Mouse (Mus musculus) limb, embryonic 13.5 days (tissue): ENCODE measurements around the gene Ccdc177. TPM values are rescaled to one million over a fixed set of nuclear protein-coding genes. Genes with fewer than 3 reads are reported as not detected.
A peak's percentile ranks its signal among the peaks of the same experiment; 100 is the strongest.

Experiments
- ATAC-seq: fragments of 200-750 bp; cut with Nextera tagmentation; 2 replicates; pipeline ENCODE4 v1.8.0; 2017; ENCODE audit warnings: low read depth, moderate number of reproducible peaks, moderate TSS enrichment; ENCODE audit not compliant: low FRiP score
- H3K27ac ChIP-seq: fragments of 300-500 bp; sonication (generic); 2 replicates; pipeline ENCODE4 v1.5.1; 2015; ENCODE audit warnings: inconsistent platforms, mild to moderate bottlenecking, moderate library complexity
- H3K27me3 ChIP-seq: fragments of 300-500 bp; sonication (generic); 2 replicates; pipeline ENCODE4 v1.6.1; 2015; ENCODE audit warnings: mild to moderate bottlenecking, inconsistent platforms
- H3K36me3 ChIP-seq: fragments of 300-500 bp; sonication (generic); 2 replicates; pipeline ENCODE4 v1.6.1; 2015; ENCODE audit warnings: inconsistent platforms, mild to moderate bottlenecking, moderate library complexity
- H3K4me1 ChIP-seq: fragments of 300-500 bp; sonication (generic); 2 replicates; pipeline ENCODE4 v1.6.1; 2015; ENCODE audit warnings: inconsistent platforms
- H3K4me2 ChIP-seq: fragments of 300-500 bp; sonication (generic); replicated peaks from 2 replicates; pipeline ENCODE4 v1.6.1; 2015; ENCODE audit warnings: inconsistent platforms, mild to moderate bottlenecking, moderate library complexity
- H3K4me3 ChIP-seq: fragments of 300-500 bp; sonication (generic); 2 replicates; pipeline ENCODE4 v1.5.1; 2015; ENCODE audit warnings: moderate library complexity, mild to moderate bottlenecking, inconsistent platforms
- H3K9ac ChIP-seq: fragments of 300-500 bp; sonication (generic); 2 replicates; pipeline ENCODE4 v1.6.1; 2015; ENCODE audit warnings: mild to moderate bottlenecking, inconsistent platforms
- H3K9me3 ChIP-seq: fragments of 300-500 bp; sonication (generic); 2 replicates; pipeline ENCODE4 v1.6.1; 2016; ENCODE audit warnings: inconsistent platforms
- WGBS: fragments of 180-500 bp; shearing (Covaris S2); methylation state at CpG from one replicate; pipeline ENCODE4 v1.1.7; 2015; 5-methylcytosine and 5-hydroxymethylcytosine counted together
- polyA plus RNA-seq: library from polyadenylated mRNA; unstranded; fragments of >200 nt; fragmentation: Nextera tagmentation; extraction: Ambion mirVana; gene quantifications from 2 replicates; pipeline ENCODE4 v1.2.1, GENCODE M21; 2015

Gene Ccdc177
- polyA plus RNA-seq, 1 experiment from 2014 or later: 0.06 TPM

DNA sequence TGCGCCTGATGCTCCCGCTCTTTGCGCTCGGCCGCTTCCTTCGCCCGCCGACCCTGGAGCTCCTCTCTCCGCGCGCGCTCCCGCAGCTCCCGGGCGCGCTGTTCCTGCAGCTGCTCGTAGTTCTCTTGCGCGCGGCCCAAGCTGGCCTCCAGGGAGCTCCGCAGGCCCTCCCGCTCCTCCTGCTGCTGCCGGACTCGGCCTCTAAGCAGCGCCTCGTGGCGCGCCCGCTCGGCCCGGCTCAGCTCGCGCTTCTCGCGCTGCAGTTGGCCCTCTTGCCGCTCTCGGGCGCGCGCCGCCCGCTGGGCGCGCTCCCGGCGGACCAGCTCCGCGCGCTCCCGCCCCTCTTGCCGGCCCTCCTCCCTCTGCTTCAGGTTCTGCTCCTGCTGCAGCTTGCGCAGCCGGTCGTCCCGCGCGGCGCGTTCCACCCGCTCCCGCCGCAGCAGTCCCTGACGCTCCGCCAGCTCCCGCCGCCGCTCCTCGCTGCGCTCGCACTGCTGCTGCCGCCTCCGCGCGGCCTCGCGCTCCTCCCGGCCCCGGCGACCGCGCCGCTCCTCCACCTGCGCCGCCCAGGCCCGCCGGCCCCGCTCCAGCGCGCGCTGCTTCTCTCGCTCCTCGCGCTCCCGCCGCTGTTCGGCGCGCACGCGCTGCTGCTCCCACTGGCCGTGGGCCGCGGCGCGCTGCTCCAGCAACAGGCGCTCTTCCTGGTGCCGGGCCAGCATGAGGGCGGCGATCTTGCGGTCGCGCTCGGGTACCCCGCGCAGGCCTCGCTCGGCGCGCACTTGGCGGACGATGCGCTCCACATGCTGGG lies 2.5 kb downstream of the Ccdc177 start:
- H3K4me3 ChIP-seq: peak overlapping the region; percentile 64
- peak; percentile 79 for ATAC-seq
- under 1% methylated on average over 119 of the region's 122 CpGs for WGBS
- H3K9ac ChIP-seq: peak overlapping the region; percentile 64
- H3K27me3 ChIP-seq: peaks cover 78% of the 10 kb centered on the region
- peak overlapping the region; percentile 98 for H3K4me2 ChIP-seq
- no peaks in the 10 kb centered on the region for H3K9me3 ChIP-seq
- no peak overlapping the region for H3K27ac ChIP-seq
- H3K36me3 ChIP-seq: no peaks in the 10 kb centered on the region
- H3K4me1 ChIP-seq: peaks cover 28% of the 10 kb centered on the region

DNA sequence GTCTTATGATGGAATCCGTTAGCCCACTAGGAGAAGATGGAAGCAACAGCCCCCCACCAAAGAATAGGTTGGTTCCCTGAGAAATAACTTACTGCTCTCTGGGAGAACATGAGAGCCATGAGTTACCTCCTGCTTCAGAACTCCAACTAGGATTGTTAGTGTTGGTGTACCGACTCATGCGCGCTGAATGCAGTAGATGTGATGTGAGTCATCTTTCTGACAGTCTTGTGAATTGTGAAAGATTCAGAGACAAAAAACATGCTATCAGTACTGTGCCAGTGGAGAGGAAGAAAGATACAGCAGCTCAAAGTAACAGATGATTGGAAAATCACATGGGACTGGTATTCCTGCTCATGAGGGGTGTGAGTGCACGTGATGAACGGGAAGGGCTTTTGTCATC lies 8.9 kb downstream of the Ccdc177 start:
- Histone ChIP-seq H3K9ac (no peak overlapping the region), H3K27me3 (peaks cover 46% of the 10 kb centered on the region), H3K4me1 (no peaks in the 10 kb centered on the region), H3K27ac (no peak overlapping the region), H3K36me3 (no peaks in the 10 kb centered on the region), H3K9me3 (no peaks in the 10 kb centered on the region), H3K4me3 (no peak overlapping the region), H3K4me2 (no peak overlapping the region)
- ATAC-seq: no peak
- WGBS: 88% methylated on average over 6 of the region's 6 CpGs

DNA sequence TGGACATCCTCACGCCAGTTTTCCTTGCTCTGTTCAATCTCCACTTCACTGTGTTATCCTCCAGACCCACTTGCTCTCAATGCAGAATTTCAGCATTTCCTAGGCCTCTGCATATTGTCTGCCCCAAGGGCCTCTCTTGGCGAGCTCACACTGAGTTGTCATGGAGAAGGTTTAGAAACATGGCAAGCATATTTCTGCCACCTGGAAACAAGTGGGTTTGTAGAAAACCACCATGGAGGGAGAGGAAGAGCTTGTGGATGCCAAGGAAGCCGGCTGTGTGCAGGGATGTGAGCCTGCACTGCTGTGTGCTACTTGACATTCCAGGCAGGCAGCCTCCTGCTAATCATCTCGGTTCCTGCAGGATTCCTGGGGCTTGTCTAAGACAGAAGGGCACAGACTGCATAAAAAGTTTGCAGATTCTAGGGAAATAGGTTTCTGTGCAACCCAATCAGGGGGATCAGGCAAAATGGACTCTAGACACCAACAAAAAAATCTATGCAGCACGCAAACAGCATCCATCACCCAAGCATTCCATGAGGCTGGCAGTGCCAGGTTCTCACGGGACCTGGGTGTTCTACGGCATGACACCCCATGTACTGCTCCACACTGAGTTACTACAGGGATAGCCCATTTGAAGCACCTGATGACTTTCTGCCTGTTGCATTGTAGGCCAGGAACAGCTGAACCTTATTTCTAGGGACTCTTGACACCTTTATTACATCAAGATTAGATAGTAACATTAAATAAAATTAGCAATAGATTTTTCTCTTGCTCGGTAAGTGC lies 14.3 kb downstream of the Ccdc177 start:
- Histone ChIP-seq H3K4me1 (no peaks in the 10 kb centered on the region), H3K27ac (no peak overlapping the region), H3K9ac (no peak overlapping the region), H3K27me3 (peaks cover 22% of the 10 kb centered on the region), H3K36me3 (no peaks in the 10 kb centered on the region), H3K4me2 (no peak overlapping the region), H3K4me3 (no peak overlapping the region), H3K9me3 (no peaks in the 10 kb centered on the region)
- ATAC-seq: no peak
- 57% methylated on average over 8 of the region's 8 CpGs for WGBS

DNA sequence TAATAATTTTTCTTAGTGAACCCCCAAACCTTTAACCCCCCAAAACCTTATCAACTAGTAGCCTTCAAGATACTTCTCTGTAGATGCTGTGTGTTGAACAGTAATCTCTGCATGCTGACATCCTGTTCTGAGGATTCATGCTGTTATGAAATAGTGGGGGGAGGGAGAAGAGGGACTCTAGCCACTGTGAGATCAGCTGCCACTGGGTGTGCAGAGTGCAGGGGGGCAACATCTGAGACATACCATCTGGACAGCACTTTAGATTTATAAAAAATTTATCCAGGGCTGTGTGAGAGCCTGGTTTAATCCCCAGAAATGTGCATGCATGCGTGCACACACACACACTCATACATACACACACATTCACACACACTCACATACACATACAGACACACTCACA lies 15.9 kb downstream of the Ccdc177 start:
- ATAC-seq: no peak
- Histone ChIP-seq H3K4me1 (no peaks in the 10 kb centered on the region), H3K4me2 (no peak overlapping the region), H3K27me3 (peaks cover 24% of the 10 kb centered on the region; the same call in 1 of the 2 replicates), H3K9me3 (no peaks in the 10 kb centered on the region), H3K27ac (no peak overlapping the region), H3K36me3 (no peaks in the 10 kb centered on the region), H3K9ac (no peak overlapping the region), H3K4me3 (no peak overlapping the region)
- WGBS: 60% methylated on average over 1 of the region's 1 CpGs

DNA sequence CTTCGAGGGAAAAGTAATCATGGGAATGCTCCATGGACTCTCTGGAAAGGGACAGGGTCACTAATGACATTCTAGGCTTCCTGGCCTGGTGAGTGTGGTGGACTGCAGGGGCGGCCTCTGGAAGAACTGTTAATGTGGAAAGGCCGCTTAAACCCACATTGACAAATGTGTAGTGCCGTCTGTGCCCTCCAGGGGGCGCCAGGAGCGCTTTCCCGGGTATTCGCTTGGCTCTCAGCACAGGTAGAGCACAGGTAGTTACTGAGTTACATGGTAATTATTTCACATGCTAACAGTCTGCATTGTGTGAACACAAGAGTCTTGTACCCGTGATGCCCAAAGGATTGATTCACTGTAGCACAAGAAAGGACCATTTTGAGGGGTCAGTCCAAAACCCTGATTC lies 21.0 kb downstream of the Ccdc177 start:
- no peak overlapping the region for H3K4me3 ChIP-seq
- no peak for ATAC-seq
- H3K9me3 ChIP-seq: no peaks in the 10 kb centered on the region
- no peak overlapping the region for H3K9ac ChIP-seq
- peaks cover 12% of the 10 kb centered on the region for H3K4me1 ChIP-seq
- H3K4me2 ChIP-seq: no peak overlapping the region
- no peak overlapping the region for H3K27ac ChIP-seq
- H3K36me3 ChIP-seq: no peaks in the 10 kb centered on the region
- WGBS: 27% methylated on average over 9 of the region's 9 CpGs
- peaks cover 34% of the 10 kb centered on the region for H3K27me3 ChIP-seq

DNA sequence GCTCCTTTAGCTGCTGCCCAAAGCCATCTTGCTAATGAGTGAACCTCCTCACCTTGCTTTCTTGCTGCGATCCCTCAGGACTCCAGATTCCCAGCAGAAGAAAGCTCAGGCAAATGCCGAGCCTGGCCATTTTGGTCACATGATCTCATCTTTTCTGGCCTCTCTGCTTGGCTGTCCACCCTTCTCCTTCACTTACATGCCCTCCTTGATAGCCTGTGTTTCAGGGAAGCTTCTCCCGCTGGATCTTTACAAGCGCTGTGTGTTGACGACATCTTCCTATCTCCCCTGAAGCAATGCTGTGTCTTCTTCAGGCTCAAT lies 23.2 kb downstream of the Ccdc177 start:
- ATAC-seq: no peak
- WGBS: 61% methylated on average over 5 of the region's 5 CpGs

DNA sequence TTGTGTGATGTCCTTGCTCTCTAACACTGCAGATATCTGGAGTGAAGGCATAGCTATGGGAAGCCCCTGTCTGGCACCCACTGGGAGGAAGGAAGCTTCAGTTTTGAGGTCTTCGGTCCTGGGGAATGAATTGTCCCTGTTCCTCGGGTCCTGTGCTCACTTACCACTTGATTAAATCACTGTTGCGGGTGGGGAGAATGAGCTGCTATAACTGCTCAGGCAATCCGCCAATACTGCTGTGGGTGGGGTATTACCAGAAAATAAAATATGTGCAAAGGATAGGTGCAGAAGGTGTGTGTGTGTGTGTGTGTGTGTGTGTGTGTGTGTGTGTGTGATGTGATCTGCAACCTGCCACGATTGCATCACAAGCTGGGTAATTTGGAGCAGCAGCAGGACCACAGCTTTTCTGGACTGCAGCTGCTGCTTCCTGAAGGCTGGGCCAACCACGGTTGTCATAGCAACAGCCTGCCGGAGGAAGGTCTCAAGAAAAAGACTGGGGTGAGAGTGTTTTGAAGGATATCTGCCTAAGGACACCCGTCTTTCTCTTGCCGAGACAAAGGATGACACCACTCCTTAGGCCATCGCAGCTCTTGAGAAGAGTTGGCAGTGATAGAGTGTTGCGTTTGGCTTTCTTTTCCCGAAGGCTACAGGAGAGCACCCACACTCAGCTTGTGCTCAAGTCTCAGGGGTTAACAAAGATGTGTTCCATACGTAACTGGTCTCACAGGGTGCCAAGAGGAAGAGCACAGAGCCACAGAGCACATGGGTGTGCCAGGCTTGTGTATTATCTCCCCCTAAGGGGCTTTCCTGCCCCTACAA lies 23.8 kb downstream of the Ccdc177 start:
- no peaks in the 10 kb centered on the region for H3K9me3 ChIP-seq
- 23% methylated on average over 13 of the region's 13 CpGs for WGBS
- no peak overlapping the region; the same call in 1 of the 2 replicates for H3K9ac ChIP-seq
- ATAC-seq: no peak
- no peak overlapping the region for H3K4me3 ChIP-seq
- no peak overlapping the region for H3K27ac ChIP-seq
- peaks cover 29% of the 10 kb centered on the region for H3K27me3 ChIP-seq
- 0 out of 2 replicates have a peak overlapping the region, but pooled peaks have one; percentile 16 for H3K4me2 ChIP-seq
- peaks cover 12% of the 10 kb centered on the region for H3K4me1 ChIP-seq
- H3K36me3 ChIP-seq: no peaks in the 10 kb centered on the region

More for the DNA sequence above, 23.2 kb downstream of the Ccdc177 start:
- Histone ChIP-seq H3K27me3 (peaks cover 34% of the 10 kb centered on the region), H3K36me3 (no peaks in the 10 kb centered on the region), H3K4me1 (peaks cover 12% of the 10 kb centered on the region), H3K27ac (no peak overlapping the region), H3K4me2 (0 out of 2 replicates have a peak overlapping the region, but pooled peaks have one; percentile 16), H3K4me3 (no peak overlapping the region), H3K9ac (no peak overlapping the region; the same call in 1 of the 2 replicates), H3K9me3 (no peaks in the 10 kb centered on the region)

DNA sequence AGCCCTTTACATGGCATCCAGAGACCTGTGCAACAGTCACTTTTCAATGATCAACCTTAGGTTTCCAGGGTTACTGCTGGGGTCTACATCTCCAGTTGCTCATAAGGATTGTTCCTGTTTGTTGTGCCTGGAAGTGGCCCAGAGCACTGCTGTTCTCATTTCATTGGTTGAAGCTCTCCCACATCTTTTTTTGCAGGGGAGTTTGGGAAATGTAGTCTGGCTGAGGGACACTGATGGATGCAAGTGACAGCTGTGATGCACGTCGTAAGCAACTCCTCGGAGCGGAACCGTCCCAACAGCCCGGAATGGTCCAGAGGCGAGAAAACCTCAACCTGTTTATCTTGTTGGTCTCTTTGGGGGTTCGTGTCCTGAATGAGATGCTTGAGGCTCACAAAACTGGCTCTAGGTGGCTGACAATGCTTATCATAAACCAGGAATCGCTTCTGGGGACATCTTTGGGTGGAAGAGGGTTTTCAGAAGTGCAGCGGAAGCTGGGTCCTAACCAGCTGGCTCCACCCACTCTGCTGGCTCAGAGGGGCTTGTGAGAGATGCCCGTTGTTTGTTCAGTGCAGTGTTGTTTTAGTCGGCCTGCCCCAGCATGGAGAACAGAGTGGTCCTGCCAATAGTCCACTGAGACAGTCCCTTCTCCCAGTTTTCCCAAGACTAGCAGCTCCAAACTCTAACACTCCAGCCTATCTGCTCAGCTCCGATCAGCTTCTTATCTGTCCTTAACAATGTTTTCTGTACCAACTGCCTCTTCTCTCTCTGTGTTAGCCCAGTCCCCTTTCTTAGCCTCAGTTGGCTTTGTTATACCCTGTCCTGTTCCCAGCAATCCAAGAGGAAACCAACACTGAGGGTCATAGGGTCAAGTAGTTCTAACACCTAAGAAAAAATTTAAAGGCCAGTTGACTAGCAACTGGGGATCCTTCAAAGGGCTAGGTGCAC lies 25.7 kb downstream of the Ccdc177 start:
- no peak overlapping the region for H3K4me2 ChIP-seq
- no peak for ATAC-seq
- H3K4me1 ChIP-seq: peaks cover 12% of the 10 kb centered on the region
- WGBS: 61% methylated on average over 13 of the region's 13 CpGs
- H3K27me3 ChIP-seq: peaks cover 15% of the 10 kb centered on the region
- no peak overlapping the region for H3K9ac ChIP-seq
- no peak overlapping the region for H3K27ac ChIP-seq
- no peaks in the 10 kb centered on the region for H3K9me3 ChIP-seq
- H3K36me3 ChIP-seq: no peaks in the 10 kb centered on the region
- H3K4me3 ChIP-seq: no peak overlapping the region

DNA sequence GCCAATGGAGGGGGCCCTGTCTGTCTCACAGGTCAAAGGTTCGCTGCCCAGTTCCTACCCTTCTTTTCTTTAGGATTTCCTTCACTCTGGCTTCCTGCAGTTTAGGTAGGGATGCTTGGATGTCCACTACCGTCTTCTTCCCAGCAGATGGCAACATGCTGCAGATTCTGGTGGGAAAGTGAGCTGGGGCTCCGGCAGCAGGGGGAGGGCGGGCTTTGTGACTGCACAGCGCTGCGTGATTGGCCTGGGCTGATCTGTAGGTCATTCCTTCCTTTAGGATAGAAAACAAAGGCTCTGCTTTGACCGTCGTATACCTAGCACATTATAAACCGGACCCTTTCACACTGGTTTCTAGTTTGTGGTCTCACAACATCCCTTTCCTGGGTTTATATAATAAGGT lies 29.9 kb downstream of the Ccdc177 start:
- H3K4me1 ChIP-seq: no peaks in the 10 kb centered on the region
- H3K4me2 ChIP-seq: peak overlapping the region; percentile 35; the same call in 1 of the 2 replicates
- no peaks in the 10 kb centered on the region for H3K36me3 ChIP-seq
- ATAC-seq: peak; percentile 85
- no peak overlapping the region for H3K27ac ChIP-seq
- H3K9ac ChIP-seq: no peak overlapping the region
- H3K27me3 ChIP-seq: peaks cover 3% of the 10 kb centered on the region; the same call in 1 of the 2 replicates
- no peak overlapping the region for H3K4me3 ChIP-seq
- H3K9me3 ChIP-seq: no peaks in the 10 kb centered on the region
- 10% methylated on average over 9 of the region's 9 CpGs for WGBS

DNA sequence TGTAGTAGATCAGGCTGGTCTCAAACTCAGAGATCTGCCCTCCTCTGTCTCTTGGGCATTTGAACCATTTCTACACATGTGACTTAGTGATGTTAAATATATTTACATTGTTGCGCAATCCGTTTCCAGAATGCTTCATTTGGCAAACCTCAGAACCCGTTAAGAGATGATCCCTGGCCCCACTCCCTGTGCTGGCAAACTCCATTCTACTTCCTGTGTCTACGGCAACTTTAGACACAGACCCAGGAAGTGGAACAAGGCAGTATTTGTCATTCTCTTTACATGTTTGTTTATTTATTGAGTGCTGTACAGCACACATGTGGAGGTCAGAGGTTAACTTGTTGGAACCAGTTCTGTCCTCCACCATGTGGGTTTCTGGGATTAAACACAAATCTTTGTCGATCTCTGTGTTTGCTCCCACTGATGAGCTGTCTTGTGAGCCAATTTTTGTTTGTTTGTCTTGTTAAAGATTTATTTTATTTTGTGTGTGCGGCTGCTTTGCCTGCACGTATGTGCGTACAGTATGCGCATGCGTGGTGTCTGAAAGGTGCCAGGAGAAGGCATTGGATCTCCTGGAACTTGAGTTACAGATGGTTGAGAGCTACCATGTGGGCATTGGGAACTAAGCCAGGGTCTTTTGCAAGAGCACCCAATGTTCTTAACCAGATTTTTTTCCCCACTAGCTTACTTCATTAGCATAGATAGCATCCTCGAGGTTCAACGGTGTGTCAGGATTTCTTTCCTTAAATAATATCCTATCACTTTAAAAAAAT lies 30.5 kb downstream of the Ccdc177 start:
- Histone ChIP-seq H3K27me3 (peaks cover 5% of the 10 kb centered on the region; the same call in 1 of the 2 replicates), H3K4me3 (no peak overlapping the region), H3K4me2 (no peak overlapping the region), H3K9ac (no peak overlapping the region), H3K9me3 (no peaks in the 10 kb centered on the region), H3K27ac (no peak overlapping the region), H3K36me3 (no peaks in the 10 kb centered on the region), H3K4me1 (no peaks in the 10 kb centered on the region)
- WGBS: 88% methylated on average over 12 of the region's 12 CpGs
- ATAC-seq: no peak
